In the genomic region with DNA sequence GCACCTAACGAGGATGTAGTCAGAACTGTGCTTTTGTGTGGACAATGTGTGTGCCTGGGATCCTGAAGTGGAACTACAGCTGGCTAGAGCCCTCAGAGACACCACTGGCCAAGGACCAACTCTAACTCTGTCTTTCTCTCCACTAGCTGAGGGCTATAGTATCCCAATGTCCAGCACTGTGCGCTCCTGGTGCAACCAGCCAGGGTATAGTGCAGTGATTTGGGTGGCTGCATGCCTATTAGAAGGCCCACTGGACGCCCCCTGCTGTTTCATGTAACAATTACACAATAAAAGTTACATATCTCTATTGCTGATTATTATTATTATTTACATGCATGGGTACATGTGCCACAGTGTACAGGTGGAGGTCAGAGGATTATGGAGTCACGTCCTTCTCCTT, we compare ENCODE assay signal across 10 mouse cellular contexts. TPM values are rescaled to one million over a fixed set of nuclear protein-coding genes. Genes with fewer than 3 reads are reported as not detected.
A peak's percentile ranks its signal among the peaks of the same experiment; 100 is the strongest.
DNase-seq lines count a peak whose midpoint lies in the region; ATAC-seq lines count a peak whose summit lies in the region.
"Had no signal": no experiment of that assay in that cellular context is flagged by ENCODE, and none has a peak within 500 bp of the region (broad histone marks: within the 10 kb centered on the region; RNA-seq: fewer than 3 reads in every experiment).

No protein-coding gene starts in this region.

- WGBS in forebrain, embryonic 11.5 days = 54% methylated on average over 4 of the region's 4 CpGs
- 53% methylated on average over 4 of the region's 4 CpGs for WGBS in forebrain, embryonic 16.5 days

- H3K4me1 ChIP-seq in megakaryocyte, embryonic 14.5 days = peaks cover 37% of the 10 kb centered on the region
- peaks cover 4% of the 10 kb centered on the region; the same call in 1 of the 2 replicates for H3K4me1 ChIP-seq in forebrain, embryonic 11.5 days (replicated peaks; ENCODE audit: control insufficient read depth, insufficient read depth, low read length)
- H3K4me1 ChIP-seq in forebrain, embryonic 16.5 days (replicated peaks; ENCODE audit: control insufficient read depth, insufficient read depth, low read length) = peaks cover 35% of the 10 kb centered on the region

- peak; percentile 19 for ATAC-seq in CD4-positive, CD25-positive, alpha-beta regulatory T cell, adult 4 months
- no peak for ATAC-seq in forebrain, embryonic 11.5 days (replicated peaks; ENCODE audit: low FRiP score)
- no peak for ATAC-seq in forebrain, embryonic 16.5 days

- peaks cover 13% of the 10 kb centered on the region for H3K27me3 ChIP-seq in megakaryocyte, embryonic 14.5 days (replicated peaks)
- no peaks in the 10 kb centered on the region for H3K27me3 ChIP-seq in forebrain, embryonic 11.5 days (ENCODE audit: control insufficient read depth, insufficient read depth, low read length)
- no peaks in the 10 kb centered on the region for H3K27me3 ChIP-seq in forebrain, embryonic 16.5 days (replicated peaks; ENCODE audit: control insufficient read depth, insufficient read depth, low read length)
- H3K27me3 ChIP-seq: embryonic facial prominence, embryonic 15.5 days had no signal

- peak overlapping the region; percentile 39 for H3K4me3 ChIP-seq in megakaryocyte, embryonic 14.5 days (replicated peaks)
- no peak overlapping the region for H3K4me3 ChIP-seq in forebrain, embryonic 11.5 days (ENCODE audit: low read depth, low read length)
- H3K4me3 ChIP-seq in forebrain, embryonic 16.5 days (replicated peaks; ENCODE audit: low read length) = no peak overlapping the region
- H3K4me3 ChIP-seq: embryonic facial prominence, embryonic 15.5 days had no signal

- peaks cover 15% of the 10 kb centered on the region for H3K36me3 ChIP-seq in megakaryocyte, embryonic 14.5 days (replicated peaks; ENCODE audit: low read length)
- H3K36me3 ChIP-seq in forebrain, embryonic 11.5 days (ENCODE audit: control insufficient read depth, insufficient read depth, low read length) = no peaks in the 10 kb centered on the region
- no peaks in the 10 kb centered on the region for H3K36me3 ChIP-seq in forebrain, embryonic 16.5 days (ENCODE audit: control insufficient read depth, insufficient read depth)
- H3K36me3 ChIP-seq: embryonic facial prominence, embryonic 15.5 days had no signal

- H3K4me2 ChIP-seq in forebrain, embryonic 11.5 days (ENCODE audit: low read depth, low read length, severe bottlenecking) = no peak overlapping the region
- no peak overlapping the region for H3K4me2 ChIP-seq in forebrain, embryonic 16.5 days (ENCODE audit: low read length)
- H3K4me2 ChIP-seq: embryonic facial prominence, embryonic 15.5 days had no signal

- no peak overlapping the region for H3K9ac ChIP-seq in forebrain, embryonic 11.5 days (ENCODE audit: low read length)
- no peak overlapping the region for H3K9ac ChIP-seq in forebrain, embryonic 16.5 days (replicated peaks; ENCODE audit: low read depth, low read length)
- H3K9ac ChIP-seq: embryonic facial prominence, embryonic 15.5 days had no signal

- peaks cover 19% of the 10 kb centered on the region for H3K9me3 ChIP-seq in megakaryocyte, embryonic 14.5 days
- H3K9me3 ChIP-seq in forebrain, embryonic 11.5 days (ENCODE audit: control insufficient read depth, low read length) = no peaks in the 10 kb centered on the region
- H3K9me3 ChIP-seq in forebrain, embryonic 16.5 days (ENCODE audit: control insufficient read depth, low read length) = no peaks in the 10 kb centered on the region
- H3K9me3 ChIP-seq: embryonic facial prominence, embryonic 15.5 days had no signal

- DNase-seq in kidney, postnatal 10 days = peak; percentile 58
- DNase-seq in kidney, adult 11 months = no peak
- DNase-seq in NIH3T3 (ENCODE audit: low read depth) = peak; percentile 82
- peak; percentile 44 for DNase-seq in forelimb bud, embryonic 11.5 days (ENCODE audit: low read depth, low spot score)
- no peak for DNase-seq in forebrain, embryonic 11.5 days (ENCODE audit: low spot score)

- H3K27ac ChIP-seq in forebrain, embryonic 11.5 days (ENCODE audit: low read depth, low read length) = no peak overlapping the region
- H3K27ac ChIP-seq in forebrain, embryonic 16.5 days (ENCODE audit: low read length) = no peak overlapping the region
- H3K27ac ChIP-seq: embryonic facial prominence, embryonic 15.5 days had no signal

RNA-seq across cellular contexts. Expression of gene Ss18l1, which starts 3.0 kb away (rescaled TPM):
- 1 to 10 TPM; 1.8 to 2.2 TPM for polyA plus RNA-seq in CD4-positive, CD25-positive, alpha-beta regulatory T cell, adult 4 months (2017; shearing (Covaris generic))
- 0.54 and 0.75 TPM in 2 replicates for polyA plus RNA-seq in megakaryocyte, embryonic 14.5 days (2012; ENCODE audit: insufficient read depth, low replicate concordance)
- 16.8 and 17.8 TPM in 2 replicates for polyA plus RNA-seq in forebrain, embryonic 11.5 days (2014; fragmentation: Nextera tagmentation; extraction: Ambion mirVana)
- 70.1 and 73.5 TPM in 2 replicates for polyA plus RNA-seq in forebrain, embryonic 16.5 days (2015; fragmentation: Nextera tagmentation; extraction: Ambion mirVana)

RNA-seq across cellular contexts. Expression of gene Psma7, which starts 3.0 kb away (rescaled TPM):
- polyA plus RNA-seq in CD4-positive, CD25-positive, alpha-beta regulatory T cell, adult 4 months (2017; shearing (Covaris generic)) = 100 to 1,000 TPM; 416 to 450 TPM
- polyA plus RNA-seq in megakaryocyte, embryonic 14.5 days (2012; ENCODE audit: insufficient read depth, low replicate concordance) = 52.5 and 97.9 TPM in 2 replicates
- polyA plus RNA-seq in forebrain, embryonic 11.5 days (2014; fragmentation: Nextera tagmentation; extraction: Ambion mirVana) = 681 and 714 TPM in 2 replicates
- polyA plus RNA-seq in forebrain, embryonic 16.5 days (2015; fragmentation: Nextera tagmentation; extraction: Ambion mirVana) = 537 and 590 TPM in 2 replicates

RNA-seq across cellular contexts. Expression of gene Lsm14b, which starts 20.5 kb away (rescaled TPM):
- polyA plus RNA-seq in CD4-positive, CD25-positive, alpha-beta regulatory T cell, adult 4 months (2017; shearing (Covaris generic)) = 1 to 10 TPM; 2.0 to 2.9 TPM
- polyA plus RNA-seq in megakaryocyte, embryonic 14.5 days (2012; ENCODE audit: insufficient read depth, low replicate concordance) = 17.3 and 46.0 TPM in 2 replicates
- polyA plus RNA-seq in forebrain, embryonic 11.5 days (2014; fragmentation: Nextera tagmentation; extraction: Ambion mirVana) = 7.5 and 8.9 TPM in 2 replicates
- polyA plus RNA-seq in forebrain, embryonic 16.5 days (2015; fragmentation: Nextera tagmentation; extraction: Ambion mirVana) = 23.8 and 26.1 TPM in 2 replicates

RNA-seq across cellular contexts. Expression of gene Mtg2, which starts 25.1 kb away (rescaled TPM):
- 10 to 100 TPM; 42.6 to 52.6 TPM for polyA plus RNA-seq in CD4-positive, CD25-positive, alpha-beta regulatory T cell, adult 4 months (2017; shearing (Covaris generic))
- 2.3 and 13.9 TPM in 2 replicates for polyA plus RNA-seq in megakaryocyte, embryonic 14.5 days (2012; ENCODE audit: insufficient read depth, low replicate concordance)
- 32.3 and 34.8 TPM in 2 replicates for polyA plus RNA-seq in forebrain, embryonic 11.5 days (2014; fragmentation: Nextera tagmentation; extraction: Ambion mirVana)
- 33.5 and 38.1 TPM in 2 replicates for polyA plus RNA-seq in forebrain, embryonic 16.5 days (2015; fragmentation: Nextera tagmentation; extraction: Ambion mirVana)

RNA-seq across cellular contexts. Expression of gene Hrh3, which starts 59.0 kb away (rescaled TPM):
- not detected for polyA plus RNA-seq in CD4-positive, CD25-positive, alpha-beta regulatory T cell, adult 4 months (2017; shearing (Covaris generic))
- not detected in 2 replicates for polyA plus RNA-seq in megakaryocyte, embryonic 14.5 days (2012; ENCODE audit: insufficient read depth, low replicate concordance)
- polyA plus RNA-seq in forebrain, embryonic 11.5 days (2014; fragmentation: Nextera tagmentation; extraction: Ambion mirVana) = 0.95 and 1.1 TPM in 2 replicates
- 1.8 and 2.4 TPM in 2 replicates for polyA plus RNA-seq in forebrain, embryonic 16.5 days (2015; fragmentation: Nextera tagmentation; extraction: Ambion mirVana)
- polyA plus RNA-seq: lung, embryonic 16.5 days had no signal

Comparison
In these comparisons a context has a peak if more than half of its experiments do, and no peak if none do; other contexts are left out.
1. DNase-seq: peak in kidney, postnatal 10 days (single experiment), NIH3T3 (single experiment) and forelimb bud, embryonic 11.5 days (single experiment); none in kidney, adult 11 months (single experiment) and forebrain, embryonic 11.5 days (single experiment).